Mouse (Mus musculus) testis, adult 2 months (tissue): ENCODE results near the gene Ltb4r1.

Experiments
- CTCF ChIP-seq: fragments of 200-500 bp; IDR thresholded peaks from 2 replicates; pipeline ENCODE4 v1.5.1; 2012; ENCODE audit warnings: low read depth, mild to moderate bottlenecking, inconsistent platforms, low read length, moderate library complexity; ENCODE audit not compliant: control insufficient read depth, insufficient read depth, insufficient replicate concordance
- POLR2A ChIP-seq: fragments of 200-500 bp; IDR thresholded peaks from 2 replicates; pipeline ENCODE4 v1.6.1; 2012; ENCODE audit warnings: low read depth, mild to moderate bottlenecking, inconsistent platforms, low read length, moderate library complexity; ENCODE audit not compliant: control insufficient read depth

DNA sequence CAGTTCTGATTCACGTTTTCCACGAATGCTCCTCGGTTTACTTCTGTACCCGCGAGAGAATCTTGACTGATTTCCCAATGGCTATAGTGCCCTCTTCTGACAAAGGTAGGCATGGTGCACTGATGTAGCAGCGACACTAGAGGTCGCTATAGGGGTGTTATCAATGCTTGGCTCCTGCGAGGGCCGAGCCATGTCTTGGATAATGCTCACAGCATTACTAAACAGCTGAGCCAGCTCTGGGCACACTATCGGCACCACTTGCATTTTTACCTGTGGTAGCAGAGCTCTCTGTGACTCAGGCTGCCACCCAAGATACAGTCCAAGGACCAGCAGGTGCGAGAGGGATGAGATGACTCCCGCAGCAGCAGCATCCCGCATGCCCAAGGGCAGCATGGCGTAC lies 15.5 kb downstream of the Ltb4r1 start:
- TF ChIP-seq CTCF: peak; percentile 89
- TF ChIP-seq POLR2A: no peak
